Mouse (Mus musculus) limb, embryonic 14.5 days (tissue): ENCODE measurements around the gene Bicd1. TPM values are rescaled to one million over a fixed set of nuclear protein-coding genes. Genes with fewer than 3 reads are reported as not detected.
"Not testable (repeated sequence)": the region's sequence is repeated elsewhere in the genome, so short reads cannot be mapped to it uniquely, and the experiment has no call there.

ENCODE experiments used
- ATAC-seq: fragments of 200-750 bp; cut with Nextera tagmentation; 2 replicates; pipeline ENCODE4 v1.8.0; 2017; ENCODE audit warnings: low read depth, moderate number of reproducible peaks, moderate TSS enrichment; ENCODE audit not compliant: low FRiP score
- DNase-seq: peaks from one replicate; pipeline ENCODE4 v3.0.0-alpha.2; 2015; ENCODE audit warnings: low spot score
- H3K27ac ChIP-seq: fragments of 300-500 bp; sonication (generic); replicated peaks from 2 replicates; pipeline ENCODE4 v1.5.1; 2014; ENCODE audit warnings: low read depth, mild to moderate bottlenecking, low read length, moderate library complexity, mixed read lengths
- H3K27me3 ChIP-seq: fragments of 300-500 bp; sonication (generic); 2 replicates; pipeline ENCODE4 v1.6.1; 2014; ENCODE audit warnings: low read length, mixed read lengths; ENCODE audit not compliant: control insufficient read depth, insufficient read depth
- H3K36me3 ChIP-seq: fragments of 300-500 bp; sonication (generic); 2 replicates; pipeline ENCODE4 v1.6.1; 2014; ENCODE audit warnings: mild to moderate bottlenecking, low read length, moderate library complexity, mixed read lengths; ENCODE audit not compliant: control insufficient read depth, insufficient read depth
- H3K4me1 ChIP-seq: fragments of 300-500 bp; sonication (generic); 2 replicates; pipeline ENCODE4 v1.6.1; 2014; ENCODE audit warnings: antibody characterized with exemption, low read length, mixed read lengths; ENCODE audit not compliant: control insufficient read depth, insufficient read depth
- H3K4me2 ChIP-seq: fragments of 300-500 bp; sonication (generic); replicated peaks from 2 replicates; pipeline ENCODE4 v1.6.1; 2014; ENCODE audit warnings: low read depth, mild to moderate bottlenecking, low read length, moderate library complexity; ENCODE audit not compliant: severe bottlenecking
- H3K4me3 ChIP-seq: fragments of 300-500 bp; sonication (generic); replicated peaks from 2 replicates; pipeline ENCODE4 v1.5.1; 2014; ENCODE audit warnings: low read length
- H3K9ac ChIP-seq: fragments of 300-500 bp; sonication (generic); 2 replicates; pipeline ENCODE4 v1.6.1; 2014; ENCODE audit warnings: mild to moderate bottlenecking, low read depth, low read length, moderate library complexity; ENCODE audit not compliant: severe bottlenecking
- H3K9me3 ChIP-seq: fragments of 300-500 bp; sonication (generic); 2 replicates; pipeline ENCODE4 v1.6.1; 2016; ENCODE audit warnings: low read length; ENCODE audit not compliant: control insufficient read depth
- POLR2A ChIP-seq: fragments of 200-500 bp; IDR thresholded peaks from 2 replicates; pipeline ENCODE4 v1.8.0; 2012; ENCODE audit warnings: inconsistent platforms, mild to moderate bottlenecking, moderate library complexity, borderline replicate concordance; ENCODE audit not compliant: insufficient read depth, insufficient read length; ENCODE audit errors: extremely low read depth
- WGBS: fragments of 180-500 bp; shearing (Covaris S2); extraction: QIAGEN DNeasy Blood & Tissue Kit; methylation state at CpG from one replicate; pipeline ENCODE4 v1.1.7; 2014; 5-methylcytosine and 5-hydroxymethylcytosine counted together
- polyA plus RNA-seq, 2 experiments: library from polyadenylated mRNA; depleted of rRNA in 1 of 2; stranded (reverse) in 1 of 2; unstranded in 1 of 2; fragments of >200 nt; fragmentation: Nextera tagmentation in 1 of 2; extraction: Ambion mirVana in 1 of 2; gene quantifications; 2 replicates each; pipeline versions ENCODE4 v1.2.1 to v1.2.3; 2012 to 2014

Bicd1 gene
- polyA plus RNA-seq, 2 experiments, result 2.0 to 2.7 TPM

GRCm38 (mm10) chr6:149471477-149471876, 62.8 kb downstream of the Bicd1 start:
- TF ChIP-seq POLR2A, result no peak
- 76% methylated on average over 15 of the region's 15 CpGs for WGBS

DNA sequence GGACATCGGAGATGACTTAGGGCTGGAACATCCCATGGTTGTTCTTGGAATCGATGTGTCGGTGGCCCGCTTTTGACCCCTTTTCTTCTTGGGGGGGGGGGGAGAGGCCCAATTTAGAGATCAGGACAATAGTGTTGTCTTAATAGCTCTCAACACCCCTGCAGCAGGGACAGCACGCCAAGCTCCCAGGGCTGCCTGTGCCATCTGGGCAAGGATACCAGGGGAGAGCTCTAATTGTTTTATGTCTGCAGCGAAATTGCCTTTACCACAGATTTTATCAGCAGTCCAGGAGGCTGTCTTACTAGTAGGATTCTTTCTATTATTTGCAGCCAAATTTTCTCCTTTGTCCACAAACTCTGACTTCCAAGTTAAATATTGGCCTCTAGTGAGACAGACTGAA, 63.8 kb downstream of the Bicd1 start:
- not testable (repeated sequence) for H3K4me3 ChIP-seq, H3K27me3 ChIP-seq, H3K9me3 ChIP-seq, DNase-seq, ATAC-seq, H3K4me1 ChIP-seq, H3K9ac ChIP-seq, H3K27ac ChIP-seq, H3K36me3 ChIP-seq, H3K4me2 ChIP-seq
- WGBS, result 92% methylated on average over 6 of the region's 6 CpGs

More at GRCm38 (mm10) chr6:149471477-149471876, 62.8 kb downstream of the Bicd1 start:
- Histone ChIP-seq H3K9ac (no peak overlapping the region), H3K4me1 (no peaks in the 10 kb centered on the region), H3K36me3 (no peaks in the 10 kb centered on the region), H3K27me3 (no peaks in the 10 kb centered on the region), H3K4me3 (no peak overlapping the region), H3K27ac (no peak overlapping the region), H3K9me3 (no peaks in the 10 kb centered on the region), H3K4me2 (no peak overlapping the region)
- ATAC-seq (no peak), DNase-seq (no peak)

DNA sequence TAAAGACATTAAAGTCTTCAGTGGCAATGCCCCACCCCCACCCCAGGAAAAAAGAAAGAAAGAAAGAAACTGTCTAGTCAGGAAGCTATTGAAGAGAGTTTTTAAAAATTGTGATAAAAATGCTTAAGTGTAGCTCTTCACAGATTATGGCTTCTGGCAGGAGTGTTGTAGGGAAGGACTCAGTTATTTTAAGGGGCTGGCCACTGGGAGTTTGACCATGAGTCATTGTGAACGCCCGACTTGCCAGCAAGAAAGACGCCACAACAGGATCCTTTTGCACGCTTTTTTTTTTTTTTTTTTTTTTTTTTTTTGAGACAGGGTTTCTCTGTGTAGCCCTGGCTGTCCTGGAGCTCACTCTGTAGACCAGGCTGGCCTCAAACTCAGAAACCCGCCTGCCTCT, 73.2 kb downstream of the Bicd1 start:
- not testable (repeated sequence) for ATAC-seq, H3K27ac ChIP-seq, H3K36me3 ChIP-seq, H3K9me3 ChIP-seq, H3K27me3 ChIP-seq, DNase-seq, H3K4me3 ChIP-seq, H3K4me1 ChIP-seq, H3K4me2 ChIP-seq, H3K9ac ChIP-seq
- WGBS, result 97% methylated on average over 5 of the region's 5 CpGs

GRCm38 (mm10) chr6:149494662-149495061, 86.0 kb downstream of the Bicd1 start:
- no peaks in the 10 kb centered on the region for H3K27me3 ChIP-seq
- H3K9ac ChIP-seq, result no peak overlapping the region
- H3K36me3 ChIP-seq, result no peaks in the 10 kb centered on the region
- ATAC-seq (no peak), DNase-seq (no peak)
- no peak overlapping the region for H3K4me2 ChIP-seq
- no peaks in the 10 kb centered on the region for H3K4me1 ChIP-seq
- no peaks in the 10 kb centered on the region for H3K9me3 ChIP-seq
- whole genome bisulfite sequencing, result 91% methylated on average over 2 of the region's 2 CpGs
- H3K27ac ChIP-seq, result no peak overlapping the region
- no peak for TF ChIP-seq POLR2A
- no peak overlapping the region for H3K4me3 ChIP-seq

GRCm38 (mm10) chr6:149495925-149496324, 87.2 kb downstream of the Bicd1 start:
- no peak overlapping the region for H3K4me3 ChIP-seq
- no peak overlapping the region for H3K27ac ChIP-seq
- ATAC-seq (no peak), DNase-seq (no peak)
- no peaks in the 10 kb centered on the region for H3K27me3 ChIP-seq
- H3K4me1 ChIP-seq, result no peaks in the 10 kb centered on the region
- H3K9ac ChIP-seq, result no peak overlapping the region
- H3K9me3 ChIP-seq, result no peaks in the 10 kb centered on the region
- no peaks in the 10 kb centered on the region for H3K36me3 ChIP-seq
- H3K4me2 ChIP-seq, result no peak overlapping the region
- no peak for TF ChIP-seq POLR2A
